Mouse (Mus musculus) liver, postnatal 0 days (tissue): ENCODE data around the gene Myadm.

Source experiments
- CTCF ChIP-seq: sonication (generic); IDR thresholded peaks from 2 replicates; pipeline ENCODE4 v1.5.1; 2016; ENCODE audit warnings: antibody characterized with exemption, low read depth
- EP300 ChIP-seq: IDR thresholded peaks from 2 replicates; pipeline ENCODE4 v1.6.1; 2016; ENCODE audit warnings: antibody characterized with exemption, low read depth, mild to moderate bottlenecking

- TF ChIP-seq CTCF (no peak), EP300 (no peak)
Observed at GRCm38 (mm10) chr7:3304298-3304697, 15.4 kb downstream of the Myadm start.
